Mouse (Mus musculus): ENCODE measurements at regions not wholly inside any gene's neighbourhood (a gene's known extent, or its start where the extent isn't known, plus 50 kb on each side); places are given as distances from the start of the nearest gene placed in this dataset.

GRCm38 (mm10) chr9:41498326-41498725 is 336.8 kb upstream of the Ubash3b start:
- DNase-seq (ENCODE audit: low read depth, low spot score), result no peak

GRCm38 (mm10) chr9:41490112-41490511 is 328.6 kb upstream of the Ubash3b start:
- DNase-seq (ENCODE audit: low read depth, low spot score), result no peak

GRCm38 (mm10) chr9:41488046-41488445 is 326.5 kb upstream of the Ubash3b start:
- DNase-seq (ENCODE audit: low read depth, low spot score), result no peak

- DNase-seq (ENCODE audit: low read depth, low spot score), result no peak
Observed at GRCm38 (mm10) chr9:41483218-41483617, 321.7 kb upstream of the Ubash3b start.

GRCm38 (mm10) chr9:41481611-41482266 is 320.2 kb upstream of the Ubash3b start:
- no peak for DNase-seq (ENCODE audit: low read depth, low spot score)

- DNase-seq (ENCODE audit: low read depth, low spot score), result no peak
Observed at GRCm38 (mm10) chr9:41479854-41480749, 318.6 kb upstream of the Ubash3b start.

GRCm38 (mm10) chr9:41479085-41479484 is 317.6 kb upstream of the Ubash3b start:
- no peak for DNase-seq (ENCODE audit: low read depth, low spot score)

- DNase-seq (ENCODE audit: low read depth, low spot score), result no peak
Observed at GRCm38 (mm10) chr9:41478106-41478848, 316.8 kb upstream of the Ubash3b start.

- no peak for DNase-seq (ENCODE audit: low read depth, low spot score)
Observed at GRCm38 (mm10) chr9:41475326-41475725, 313.8 kb upstream of the Ubash3b start.

GRCm38 (mm10) chr9:41474945-41475297 is 313.4 kb upstream of the Ubash3b start:
- peak; percentile 7 for DNase-seq (ENCODE audit: low read depth, low spot score)

- DNase-seq (ENCODE audit: low read depth, low spot score), result peak; percentile 85
Observed at GRCm38 (mm10) chr9:41474244-41474944, 312.9 kb upstream of the Ubash3b start.

- no peak for DNase-seq (ENCODE audit: low read depth, low spot score)
Observed at GRCm38 (mm10) chr9:41473506-41473905, 312.0 kb upstream of the Ubash3b start.

GRCm38 (mm10) chr9:41471345-41471744 is 309.8 kb upstream of the Ubash3b start:
- DNase-seq (ENCODE audit: low read depth, low spot score), result no peak

GRCm38 (mm10) chr9:41470010-41470409 is 308.5 kb upstream of the Ubash3b start:
- DNase-seq (ENCODE audit: low read depth, low spot score), result no peak

GRCm38 (mm10) chr9:41469414-41469813 is 307.9 kb upstream of the Ubash3b start:
- DNase-seq (ENCODE audit: low read depth, low spot score), result no peak

- no peak for DNase-seq (ENCODE audit: low read depth, low spot score)
Observed at GRCm38 (mm10) chr9:41464057-41464685, 302.7 kb upstream of the Ubash3b start.

GRCm38 (mm10) chr9:41461742-41462141 is 300.2 kb upstream of the Ubash3b start:
- peak; percentile 91 for DNase-seq (ENCODE audit: low read depth, low spot score)

- DNase-seq (ENCODE audit: low read depth, low spot score), result no peak
Observed at GRCm38 (mm10) chr9:41460709-41461108, 299.2 kb upstream of the Ubash3b start.

- no peak for DNase-seq (ENCODE audit: low read depth, low spot score)
Observed at GRCm38 (mm10) chr9:41457003-41457402, 295.5 kb upstream of the Ubash3b start.

- no peak for DNase-seq (ENCODE audit: low read depth, low spot score)
Observed at GRCm38 (mm10) chr9:41451738-41452137, 290.2 kb upstream of the Ubash3b start.

GRCm38 (mm10) chr9:41449233-41449632 is 287.7 kb upstream of the Ubash3b start:
- no peak for DNase-seq (ENCODE audit: low read depth, low spot score)
